Mouse (Mus musculus) testis, adult 2 months (tissue): ENCODE measurements around the gene Fcho2.

Experiments
- CTCF ChIP-seq: fragments of 200-500 bp; IDR thresholded peaks from 2 replicates; pipeline ENCODE4 v1.5.1; 2012; ENCODE audit warnings: low read depth, mild to moderate bottlenecking, inconsistent platforms, low read length, moderate library complexity; ENCODE audit not compliant: control insufficient read depth, insufficient read depth, insufficient replicate concordance
- POLR2A ChIP-seq: fragments of 200-500 bp; IDR thresholded peaks from 2 replicates; pipeline ENCODE4 v1.6.1; 2012; ENCODE audit warnings: low read depth, mild to moderate bottlenecking, inconsistent platforms, low read length, moderate library complexity; ENCODE audit not compliant: control insufficient read depth

GRCm38 (mm10) chr13:98710655-98711054 is 104.6 kb downstream of the Fcho2 start:
- TF ChIP-seq CTCF (no peak), POLR2A (no peak)
